29 mouse cellular contexts compared by ENCODE assay signal in genomic region chr5:100558783-100559182, GRCm38 (mm10). TPM values are rescaled to one million over a fixed set of nuclear protein-coding genes. Genes with fewer than 3 reads are reported as not detected.
DNase-seq lines count a peak whose midpoint lies in the region; ATAC-seq and TF ChIP-seq lines count a peak whose summit lies in the region.
"Had no signal": no experiment of that assay in that cellular context is flagged by ENCODE, and none has a peak within 500 bp of the region (broad histone marks: within the 10 kb centered on the region; RNA-seq: fewer than 3 reads in every experiment).

No protein-coding gene starts in this region.

- POLR2A ChIA-PET in Patski (lab: Charles Lee) = interaction anchor here (0.6 to 0.9 kb wide), 2 partner anchors 49 to 60 kb away, joined by 3 read pairs; no protein-coding TSS in a partner anchor

- no peak for TF ChIP-seq POLR2A in heart, adult 2 months (IDR thresholded peaks at IDR 0.05; ENCODE audit: insufficient read depth, low read depth, low read length)

- no peaks in the 10 kb centered on the region for H3K27me3 ChIP-seq in heart, adult 2 months (ENCODE audit: control insufficient read depth, insufficient read depth, low read length)
- no peaks in the 10 kb centered on the region for H3K27me3 ChIP-seq in heart, embryonic 11.5 days (ENCODE audit: control insufficient read depth, insufficient read depth, low read length)
- no peaks in the 10 kb centered on the region for H3K27me3 ChIP-seq in Patski
- H3K27me3 ChIP-seq: embryonic facial prominence, embryonic 13.5 days; forebrain, embryonic 15.5 days; hindbrain, embryonic 13.5 days; limb, embryonic 13.5 days; midbrain, embryonic 15.5 days had no signal

- H3K4me1 ChIP-seq in heart, adult 2 months (ENCODE audit: control insufficient read depth, insufficient read depth, low read length) = no peaks in the 10 kb centered on the region
- H3K4me1 ChIP-seq in heart, embryonic 11.5 days (ENCODE audit: control insufficient read depth, insufficient read depth, low read length) = no peaks in the 10 kb centered on the region
- H3K4me1 ChIP-seq: embryonic facial prominence, embryonic 13.5 days; forebrain, embryonic 10.5 days; forebrain, embryonic 15.5 days; hindbrain, embryonic 13.5 days; limb, embryonic 13.5 days; midbrain, embryonic 15.5 days had no signal

- no peak overlapping the region for H3K4me3 ChIP-seq in heart, adult 2 months
- H3K4me3 ChIP-seq in heart, embryonic 11.5 days (ENCODE audit: low read depth, low read length) = no peak overlapping the region
- H3K4me3 ChIP-seq in layer of hippocampus, adult 2 months = no peak overlapping the region
- H3K4me3 ChIP-seq: embryonic facial prominence, embryonic 13.5 days; forebrain, embryonic 10.5 days; forebrain, embryonic 15.5 days; hindbrain, embryonic 13.5 days; limb, embryonic 13.5 days; midbrain, embryonic 15.5 days had no signal

- CTCF ChIA-PET in Patski (lab: Charles Lee) = interaction anchor here (0.7 to 2.7 kb wide), 9 partner anchors 10 to 119 kb away, joined by 3 to 10 read pairs (median 3); no protein-coding TSS in a partner anchor

- DNase-seq in heart, adult 2 months = no peak
- DNase-seq in layer of hippocampus, adult 2 months (ENCODE audit: low spot score in 2 of 2) = no peak
- no peak for DNase-seq in layer of hippocampus, adult 9-10 months (ENCODE audit: low spot score)
- DNase-seq in 3T3-L1 (ENCODE audit: low read depth, low spot score) = peak; percentile 32
- no peak for DNase-seq in Patski (ENCODE audit: low read depth, low spot score)
- DNase-seq in thymus, postnatal 14 days = no peak
- DNase-seq: adrenal gland, adult 2 months; adrenal gland, postnatal 36 days; cerebellum, adult 18-20 months; cerebellum, postnatal 10 days; heart, postnatal 4 days; kidney, adult 11 months; kidney, postnatal 10 days; lung, adult 18-20 months; lung, postnatal 10 days; spleen, adult 18-20 months; thymus, adult 18-20 months; thymus, postnatal 4 days had no signal

- H3K36me3 ChIP-seq in heart, adult 2 months (ENCODE audit: control insufficient read depth, insufficient read depth, low read length) = no peaks in the 10 kb centered on the region
- H3K36me3 ChIP-seq in heart, embryonic 11.5 days (ENCODE audit: control insufficient read depth, insufficient read depth, low read length) = no peaks in the 10 kb centered on the region
- H3K36me3 ChIP-seq: embryonic facial prominence, embryonic 13.5 days; forebrain, embryonic 10.5 days; forebrain, embryonic 15.5 days; hindbrain, embryonic 13.5 days; limb, embryonic 13.5 days; midbrain, embryonic 15.5 days had no signal

- H3K9ac ChIP-seq in heart, adult 2 months (ENCODE audit: low read depth, low read length) = no peak overlapping the region
- no peak overlapping the region for H3K9ac ChIP-seq in heart, embryonic 11.5 days (ENCODE audit: low read depth, low read length)
- H3K9ac ChIP-seq: embryonic facial prominence, embryonic 13.5 days; forebrain, embryonic 15.5 days; hindbrain, embryonic 13.5 days; limb, embryonic 13.5 days; midbrain, embryonic 15.5 days had no signal

- no peak overlapping the region for H3K4me2 ChIP-seq in heart, embryonic 11.5 days
- H3K4me2 ChIP-seq: embryonic facial prominence, embryonic 13.5 days; forebrain, embryonic 15.5 days; hindbrain, embryonic 13.5 days; limb, embryonic 13.5 days; liver, embryonic 11.5 days; midbrain, embryonic 15.5 days had no signal

- 80% methylated on average over 3 of the region's 3 CpGs for whole genome bisulfite sequencing in heart, adult 2 months
- WGBS in heart, embryonic 11.5 days (ENCODE audit: insufficient replicate concordance) = 74% methylated on average over 3 of the region's 3 CpGs

- no peaks in the 10 kb centered on the region for H3K79me2 ChIP-seq in heart, adult 2 months (replicated peaks; ENCODE audit: control insufficient read depth, insufficient read depth, low read length)

- ATAC-seq in heart, embryonic 11.5 days (replicated peaks; ENCODE audit: insufficient number of reproducible peaks, low FRiP score, low TSS enrichment) = no peak
- no peak for ATAC-seq in Patski
- ATAC-seq: forebrain, embryonic 15.5 days; midbrain, embryonic 15.5 days had no signal

- no peak overlapping the region for H3K27ac ChIP-seq in heart, adult 2 months
- no peak overlapping the region for H3K27ac ChIP-seq in heart, embryonic 11.5 days (ENCODE audit: low read depth, low read length)
- H3K27ac ChIP-seq in layer of hippocampus, adult 2 months = no peak overlapping the region
- H3K27ac ChIP-seq: embryonic facial prominence, embryonic 13.5 days; forebrain, embryonic 10.5 days; forebrain, embryonic 15.5 days; hindbrain, embryonic 13.5 days; limb, embryonic 13.5 days; midbrain, embryonic 15.5 days had no signal

- TF ChIP-seq EP300 in heart, adult 2 months (IDR thresholded peaks at IDR 0.05; ENCODE audit: insufficient read depth, low read depth, low read length) = no peak

- no peaks in the 10 kb centered on the region for H3K9me3 ChIP-seq in heart, embryonic 11.5 days (replicated peaks; ENCODE audit: control insufficient read depth, low read length)
- H3K9me3 ChIP-seq: embryonic facial prominence, embryonic 13.5 days; forebrain, embryonic 10.5 days; forebrain, embryonic 15.5 days; G1E; hindbrain, embryonic 13.5 days; limb, embryonic 13.5 days; midbrain, embryonic 15.5 days had no signal

- intact Hi-C loops in heart, adult 2 months (cut with DNase I) = no loop called here

- peak; percentile 38 for TF ChIP-seq CTCF in heart, adult 2 months (IDR thresholded peaks at IDR 0.05)
- TF ChIP-seq CTCF in layer of hippocampus, adult 2 months (conservative IDR thresholded peaks at IDR 0.05) = peak; percentile 57
- TF ChIP-seq CTCF in Patski (IDR thresholded peaks at IDR 0.05) = peak; percentile 58

- in situ Hi-C loops in Patski (cut with MboI; ENCODE audit: low pct_unique_long_range_greater_than_20kb) = no loop called here

RNA-seq across cellular contexts. Expression of gene Plac8, which starts 13.3 kb away (rescaled TPM):
- 1 to 10 TPM; 1.5 to 3.1 TPM for total RNA-seq in heart, adult 2 months (2021)
- 3.7 and 8.0 TPM in 2 replicates for polyA plus RNA-seq in heart, adult 2 months (2012; rRNA removed)
- polyA plus RNA-seq in heart, embryonic 11.5 days (2014; fragmentation: Nextera tagmentation; extraction: Ambion mirVana) = 7.1 and 8.2 TPM in 2 replicates
- total RNA-seq in layer of hippocampus, adult 2 months (2021) = not detected
- 92.7 TPM for polyA plus RNA-seq in Patski (2021)
- total RNA-seq: layer of hippocampus, postnatal 10 days; left cerebral cortex, postnatal 36 days had no signal

RNA-seq across cellular contexts. Expression of gene Cops4, which starts 40.7 kb away (rescaled TPM):
- 10 to 100 TPM; 84.8 to 86.2 TPM for total RNA-seq in heart, adult 2 months (2021)
- polyA plus RNA-seq in heart, adult 2 months (2012; rRNA removed) = 37.9 and 57.3 TPM in 2 replicates
- 165 and 180 TPM in 2 replicates for polyA plus RNA-seq in heart, embryonic 11.5 days (2014; fragmentation: Nextera tagmentation; extraction: Ambion mirVana)
- total RNA-seq in layer of hippocampus, adult 2 months (2021) = 10 to 100 TPM; 78.8 to 81.4 TPM
- polyA plus RNA-seq in Patski (2021) = 132 TPM

RNA-seq across cellular contexts. Expression of gene Lin54, which starts 58.3 kb away (rescaled TPM):
- 1 to 10 TPM; 7.2 to 8.3 TPM for total RNA-seq in heart, adult 2 months (2021)
- 3.1 and 3.4 TPM in 2 replicates for polyA plus RNA-seq in heart, adult 2 months (2012; rRNA removed)
- 13.0 and 14.1 TPM in 2 replicates for polyA plus RNA-seq in heart, embryonic 11.5 days (2014; fragmentation: Nextera tagmentation; extraction: Ambion mirVana)
- 10 to 100 TPM; 16.2 to 19.0 TPM for total RNA-seq in layer of hippocampus, adult 2 months (2021)
- 11.8 TPM for polyA plus RNA-seq in Patski (2021)

Comparison
In these comparisons a context has a peak if more than half of its experiments do, and no peak if none do; other contexts are left out.
1. RNA of gene Plac8, which starts 13.3 kb away (polyA plus RNA-seq): 92.7 TPM in Patski (single experiment); 7.1 to 8.2 TPM in heart, embryonic 11.5 days and 3.7 to 8.0 TPM in heart, adult 2 months; every median in the first group is over 10 times any median in the second.
2. Peak in every context shown above with its lines, with median percentiles within 50 percentile points of each other: CTCF ChIP-seq.